Mouse (Mus musculus) CH12.LX (cell line): ENCODE measurements around the gene Fam71e1. TPM values are rescaled to one million over a fixed set of nuclear protein-coding genes. Genes with fewer than 3 reads are reported as not detected.

ENCODE experiments used
- DNase-seq: peaks from one replicate; pipeline ENCODE4 v3.0.0-alpha.2; 2013; ENCODE audit errors: extremely low read depth
- H3K27ac ChIP-seq: 2 replicates; pipeline ENCODE4 v1.5.1; 2012; ENCODE audit warnings: low read depth, mild to moderate bottlenecking, control low read depth, moderate library complexity; ENCODE audit not compliant: insufficient read depth
- H3K27me3 ChIP-seq: replicated peaks from 2 replicates; pipeline ENCODE3; 2012; ENCODE audit warnings: inconsistent platforms
- H3K36me3 ChIP-seq, 2 experiments: replicated peaks in 1 of 2; 2 replicates each; pipeline versions ENCODE3 to v1.6.1; 2012; ENCODE audit warnings: inconsistent platforms in 1 of 2, low read length in 1 of 2, mild to moderate bottlenecking in 1 of 2, mixed read lengths in 1 of 2, moderate library complexity in 1 of 2; ENCODE audit not compliant: control insufficient read depth in 1 of 2, insufficient read depth in 1 of 2
- H3K4me1 ChIP-seq, 2 experiments: 2 replicates each; pipeline ENCODE4 v1.6.1; 2012; ENCODE audit warnings: inconsistent platforms in 1 of 2, moderate library complexity in 1 of 2; ENCODE audit not compliant: insufficient read depth in 2 of 2, control insufficient read depth in 1 of 2
- H3K4me2 ChIP-seq: 2 replicates; pipeline ENCODE4 v1.6.1; 2012; ENCODE audit warnings: low read depth, mild to moderate bottlenecking, control low read depth; ENCODE audit not compliant: poor library complexity, insufficient read depth, severe bottlenecking
- H3K4me3 ChIP-seq, 3 experiments: fragments of 150-350 bp in 1 of 3; sonication (generic) in 1 of 3; replicated peaks in 1 of 3; 2 replicates each; pipeline versions ENCODE3 to v1.5.1; 2011 to 2012; ENCODE audit warnings: low read depth in 2 of 3, low read length in 2 of 3, mild to moderate bottlenecking in 2 of 3, moderate library complexity in 2 of 3, control low read depth in 1 of 3, improper control_type of control experiment in 1 of 3, inconsistent platforms in 1 of 3, mixed read lengths in 1 of 3; ENCODE audit not compliant: poor library complexity in 1 of 3
- H3K79me2 ChIP-seq: replicated peaks from 2 replicates; pipeline ENCODE4 v1.6.1; 2012; ENCODE audit warnings: mild to moderate bottlenecking, moderate library complexity; ENCODE audit not compliant: control insufficient read depth, poor library complexity, insufficient read depth, severe bottlenecking; ENCODE audit errors: extremely low read depth
- H3K9ac ChIP-seq: 2 replicates; pipeline ENCODE4 v1.6.1; 2012; ENCODE audit warnings: low read depth, mild to moderate bottlenecking, control low read depth, moderate library complexity; ENCODE audit not compliant: insufficient read depth
- H3K9me3 ChIP-seq: replicated peaks from 2 replicates; pipeline ENCODE3; 2012; ENCODE audit warnings: low read length, inconsistent platforms, mixed read lengths
- CHD2 ChIP-seq: IDR thresholded peaks from 2 replicates; pipeline ENCODE4 v1.6.1; 2011; ENCODE audit warnings: low read length, improper control_type of control experiment
- ELF1 ChIP-seq: IDR thresholded peaks from 2 replicates; pipeline ENCODE4 v1.6.1; 2014; ENCODE audit warnings: low read depth, mild to moderate bottlenecking, inconsistent platforms, low read length, improper control_type of control experiment
- ETS1 ChIP-seq: conservative IDR thresholded peaks from 2 replicates; pipeline ENCODE4 v1.6.1; 2012; ENCODE audit warnings: low read depth, mild to moderate bottlenecking, inconsistent platforms, low read length, improper control_type of control experiment, moderate library complexity
- GABPA ChIP-seq: IDR thresholded peaks from 2 replicates; pipeline ENCODE4 v1.6.1; 2012; ENCODE audit warnings: low read depth, low read length, improper control_type of control experiment, inconsistent platforms; ENCODE audit not compliant: insufficient replicate concordance
- KAT2A ChIP-seq: IDR thresholded peaks from 2 replicates; pipeline ENCODE4 v1.6.1; 2012; ENCODE audit warnings: low read length, improper control_type of control experiment, inconsistent platforms; ENCODE audit not compliant: insufficient replicate concordance
- MAFK ChIP-seq: IDR thresholded peaks from 2 replicates; pipeline ENCODE4 v1.6.1; 2011; ENCODE audit warnings: low read length, improper control_type of control experiment; ENCODE audit not compliant: insufficient replicate concordance
- MAX ChIP-seq: IDR thresholded peaks from 2 replicates; pipeline ENCODE4 v1.6.1; 2011; ENCODE audit warnings: low read length, improper control_type of control experiment
- MXI1 ChIP-seq: IDR thresholded peaks from 2 replicates; pipeline ENCODE4 v1.6.1; 2011; ENCODE audit warnings: mild to moderate bottlenecking, low read depth, low read length, improper control_type of control experiment
- MYC ChIP-seq: IDR thresholded peaks from 2 replicates; pipeline ENCODE4 v1.6.1; 2011; ENCODE audit warnings: low read depth, mild to moderate bottlenecking, improper control_type of control experiment, low read length
- NRF1 ChIP-seq: IDR thresholded peaks from 2 replicates; pipeline ENCODE4 v1.6.1; 2014; ENCODE audit warnings: low read depth, mild to moderate bottlenecking, inconsistent platforms, low read length, improper control_type of control experiment, moderate library complexity
- POLR2A ChIP-seq: IDR thresholded peaks from 2 replicates; pipeline ENCODE4 v1.6.1; 2011; ENCODE audit warnings: low read depth, mild to moderate bottlenecking, improper control_type of control experiment, low read length
- POLR2AphosphoS2 ChIP-seq: IDR thresholded peaks from 2 replicates; pipeline ENCODE4 v1.6.1; 2011; ENCODE audit warnings: low read depth, low read length, improper control_type of control experiment
- TBP ChIP-seq: conservative IDR thresholded peaks from 2 replicates; pipeline ENCODE4 v1.6.1; 2011; ENCODE audit warnings: low read depth, low read length, improper control_type of control experiment
- TCF12 ChIP-seq: IDR thresholded peaks from 2 replicates; pipeline ENCODE4 v1.6.1; 2014; ENCODE audit warnings: low read depth, mild to moderate bottlenecking, inconsistent platforms, low read length, improper control_type of control experiment
- UBTF ChIP-seq: IDR thresholded peaks from 2 replicates; pipeline ENCODE4 v1.6.1; 2012; ENCODE audit warnings: low read depth, mild to moderate bottlenecking, inconsistent platforms, low read length, improper control_type of control experiment, moderate library complexity
- USF1 ChIP-seq: IDR thresholded peaks from 2 replicates; pipeline ENCODE4 v1.6.1; 2014; ENCODE audit warnings: low read depth, mild to moderate bottlenecking, inconsistent platforms, low read length, improper control_type of control experiment
- ZC3H11A ChIP-seq: IDR thresholded peaks from 2 replicates; pipeline ENCODE4 v1.6.1; 2012; ENCODE audit warnings: low read depth, mild to moderate bottlenecking, inconsistent platforms, low read length, improper control_type of control experiment
- ZKSCAN1 ChIP-seq: IDR thresholded peaks from 2 replicates; pipeline ENCODE4 v1.6.1; 2012; ENCODE audit warnings: low read depth, inconsistent platforms, low read length, improper control_type of control experiment, borderline replicate concordance
- dilution Hi-C: fragments of 300-500 bp; cut with MboI; formaldehyde crosslinking; loops from 2 replicates; pipeline ENCODE4 v1.14.3; 2020; ENCODE audit warnings: low sequenced_read_pairs; ENCODE audit not compliant: extremely low pct_unique_long_range_greater_than_20kb, extremely low pct_ligation_motif_present
- in situ Hi-C: fragments of 300-500 bp; cut with MboI; formaldehyde crosslinking; loops from 3 replicates; pipeline ENCODE4 v1.14.3; 2019; ENCODE audit warnings: low sequenced_read_pairs, low pct_ligation_motif_present, low pct_unique_long_range_greater_than_20kb, mixed read lengths
- polyA plus RNA-seq: library from polyadenylated mRNA; unstranded; fragments of >175 nt; gene quantifications from 2 replicates; pipeline ENCODE4 v1.2.1, GENCODE M21; 2012; ENCODE audit warnings: low read depth; ENCODE audit not compliant: insufficient read length
- total RNA-seq, 2 experiments: library from RNA; depleted of rRNA; stranded (reverse); fragments of 300-350 nt in 1 of 2; fragments of >200 nt in 1 of 2; gene quantifications; 2 replicates each; pipeline ENCODE4 v1.2.3; 2012 to 2014

The Fam71e1 gene
- total and polyA plus RNA-seq, 3 experiments, result 0.39 to 1.2 TPM; not detected in 1

DNA sequence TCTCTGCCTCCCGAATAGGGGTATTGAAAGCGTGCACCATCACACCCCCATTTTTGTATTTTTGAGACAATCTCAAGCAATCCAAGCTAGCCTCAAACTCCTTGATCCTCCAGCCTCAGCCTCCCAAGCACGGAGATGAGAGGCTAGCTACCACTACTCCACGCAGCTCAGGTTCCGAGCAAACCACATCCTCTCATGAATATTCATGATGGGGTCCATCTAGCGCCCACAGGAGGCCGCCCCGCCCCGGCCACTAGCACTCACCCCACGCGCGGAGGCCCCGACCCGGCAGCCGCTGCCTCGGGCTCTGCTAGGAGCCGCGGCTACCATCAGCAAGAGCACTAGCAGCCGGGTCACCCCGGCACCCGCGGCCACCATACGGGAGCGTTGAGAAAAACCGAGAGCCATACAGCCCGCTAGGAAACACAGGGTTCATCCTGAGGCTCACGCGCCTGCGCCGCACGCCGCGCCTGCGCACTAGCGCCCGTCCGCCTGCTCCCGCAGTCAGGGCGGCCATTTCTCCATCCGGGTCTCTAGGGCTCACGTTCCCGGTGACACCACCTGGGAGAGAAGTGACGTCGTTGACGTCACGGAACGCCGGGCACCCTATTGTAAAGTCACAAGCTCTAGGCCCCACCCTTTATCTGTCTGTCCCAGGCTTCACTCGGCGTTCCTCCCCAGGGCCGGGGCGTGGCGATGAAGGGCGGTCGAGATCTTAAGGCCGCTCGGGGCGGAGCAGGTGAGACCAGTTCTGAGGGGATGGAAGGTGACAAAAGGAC lies at the start of gene Fam71e1, which contains the start of gene Emc10 (continued):
- TF ChIP-seq TCF12, result peak; percentile 65
- TF ChIP-seq, all 38 proteins: peak for 22

DNA sequence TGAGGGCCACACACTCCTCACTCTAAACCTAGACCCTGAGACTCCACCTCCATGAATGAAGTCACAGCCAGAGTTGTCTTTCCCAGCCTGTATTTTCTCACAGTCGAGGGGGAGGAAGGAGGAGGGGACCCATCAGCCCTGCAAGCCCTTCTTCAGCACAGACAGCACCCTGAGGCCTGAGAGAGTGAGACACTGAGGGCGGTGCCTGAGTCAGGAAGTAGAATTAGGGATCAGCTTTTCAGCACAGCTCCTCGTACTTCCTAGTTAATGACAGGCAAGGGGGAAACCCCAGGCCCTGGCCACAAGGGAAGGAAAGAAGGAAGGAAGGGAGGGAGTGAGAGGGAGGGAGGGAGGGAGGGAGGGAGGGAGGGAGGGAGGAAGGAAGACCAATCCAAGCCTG lies 43.1 kb upstream of the Fam71e1 start:
- peak; percentile 16 for DNase-seq
- H3K4me1 ChIP-seq, result peaks cover 12% of the 10 kb centered on the region in 2 experiments
- peaks cover 2% of the 10 kb centered on the region for H3K9me3 ChIP-seq
- H3K36me3 ChIP-seq, result no peaks in the 10 kb centered on the region
- no peak overlapping the region for H3K4me2 ChIP-seq
- TF ChIP-seq NRF1, result no peak
- no peak for TF ChIP-seq TBP
- peak; percentile 25; the same call in 1 of the 2 replicates for TF ChIP-seq ELF1
- no peak for TF ChIP-seq ZC3H11A
- TF ChIP-seq, all 38 proteins: peak for 1
- peaks cover 48% of the 10 kb centered on the region for H3K27me3 ChIP-seq
- in situ Hi-C loops, result no loop called here
- H3K27ac ChIP-seq, result no peak overlapping the region
- no peaks in the 10 kb centered on the region for H3K79me2 ChIP-seq
- dilution Hi-C loops, result no loop called here
- H3K4me3 ChIP-seq, result no peak overlapping the region
- no peak overlapping the region for H3K9ac ChIP-seq

- Histone ChIP-seq H3K4me3 (no peak overlapping the region), H3K9ac (no peak overlapping the region), H3K9me3 (peaks cover 8% of the 10 kb centered on the region), H3K4me1 (peaks cover 12% of the 10 kb centered on the region in 2 experiments), H3K27me3 (peaks cover 63% of the 10 kb centered on the region), H3K27ac (no peak overlapping the region), H3K36me3 (no peaks in the 10 kb centered on the region), H3K79me2 (no peaks in the 10 kb centered on the region), H3K4me2 (no peak overlapping the region)
- in situ Hi-C loops (no loop called here), dilution Hi-C loops (no loop called here)
- no peak for TF ChIP-seq POLR2A
- no peak for DNase-seq
Observed at GRCm38 (mm10) chr7:44456302-44456701, 40.1 kb upstream of the Fam71e1 start.

DNA sequence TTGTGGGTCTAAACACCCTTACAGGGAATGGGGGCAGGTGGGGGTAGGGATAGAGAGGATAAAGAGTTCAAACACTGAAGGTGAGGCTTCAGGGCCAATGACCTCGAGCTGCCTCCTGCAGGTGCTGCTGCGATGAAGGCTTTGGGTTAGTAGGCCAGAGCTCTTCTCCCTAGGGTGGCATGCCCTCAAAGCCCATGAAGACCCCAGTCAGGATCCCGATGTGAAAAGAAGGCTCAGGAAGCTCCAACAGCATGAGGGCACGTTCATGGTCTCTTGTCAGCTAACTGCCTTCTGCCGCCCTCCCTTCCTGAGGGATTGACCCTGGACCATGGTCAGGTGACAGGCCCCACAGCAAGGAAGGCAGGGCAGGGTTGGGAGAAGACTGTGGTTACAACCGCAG lies 36.3 kb upstream of the Fam71e1 start:
- Histone ChIP-seq H3K4me2 (no peak overlapping the region), H3K79me2 (no peaks in the 10 kb centered on the region), H3K4me3 (no peak overlapping the region), H3K36me3 (no peaks in the 10 kb centered on the region), H3K27me3 (peaks cover 89% of the 10 kb centered on the region), H3K9me3 (peaks cover 17% of the 10 kb centered on the region), H3K27ac (no peak overlapping the region), H3K4me1 (no peaks in the 10 kb centered on the region), H3K9ac (no peak overlapping the region)
- in situ Hi-C loops (no loop called here), dilution Hi-C loops (no loop called here)
- DNase-seq, result no peak
- no peak for TF ChIP-seq POLR2AphosphoS2
- TF ChIP-seq MAX, result no peak
- TF ChIP-seq ZKSCAN1, result no peak
- no peak for TF ChIP-seq MAFK
- TF ChIP-seq KAT2A, result no peak
- no peak for TF ChIP-seq GABPA
- TF ChIP-seq TCF12, result no peak
- no peak for TF ChIP-seq MXI1
- no peak for TF ChIP-seq ETS1
- no peak for TF ChIP-seq MYC
- TF ChIP-seq UBTF, result no peak
- no peak for TF ChIP-seq CHD2
- no peak for TF ChIP-seq USF1
